9 mouse cellular contexts compared by ENCODE assay signal in the genomic region with DNA sequence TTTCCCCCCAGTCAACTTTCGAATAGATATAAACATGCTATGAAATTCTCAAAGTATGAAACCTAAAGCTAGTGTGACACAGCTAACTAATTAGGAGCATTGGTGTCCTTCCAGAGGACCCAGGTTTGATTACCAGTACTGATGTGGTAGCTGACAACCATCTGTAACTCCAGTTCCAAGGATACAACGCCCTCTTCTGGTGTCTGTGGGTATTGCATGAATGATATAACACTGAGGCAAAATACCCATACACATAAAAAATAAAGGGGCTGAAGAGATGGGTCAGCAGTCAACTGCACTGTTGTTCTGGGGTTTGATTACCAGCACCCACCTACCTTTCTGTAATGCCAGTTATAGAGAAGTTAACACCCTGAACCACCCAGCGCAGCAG. TPM values are rescaled to one million over a fixed set of nuclear protein-coding genes. Genes with fewer than 3 reads are reported as not detected.
A peak's percentile ranks its signal among the peaks of the same experiment; 100 is the strongest.
DNase-seq lines count a peak whose midpoint lies in the region; ATAC-seq and TF ChIP-seq lines count a peak whose summit lies in the region.
"Had no signal": no experiment of that assay in that cellular context is flagged by ENCODE, and none has a peak within 500 bp of the region (broad histone marks: within the 10 kb centered on the region; RNA-seq: fewer than 3 reads in every experiment).

No protein-coding gene starts in this region.

- H3K9me3 ChIP-seq in forebrain, embryonic 11.5 days (ENCODE audit: control insufficient read depth, low read length): no peaks in the 10 kb centered on the region
- H3K9me3 ChIP-seq in forebrain, embryonic 10.5 days: no peaks in the 10 kb centered on the region
- no peaks in the 10 kb centered on the region for H3K9me3 ChIP-seq in embryonic facial prominence, embryonic 10.5 days
- no peaks in the 10 kb centered on the region for H3K9me3 ChIP-seq in limb, embryonic 14.5 days (ENCODE audit: control insufficient read depth, low read length)
- H3K9me3 ChIP-seq in stomach, postnatal 0 days (ENCODE audit: control insufficient read depth, low read length): no peaks in the 10 kb centered on the region

- no peak overlapping the region for H3K9ac ChIP-seq in forebrain, embryonic 11.5 days (ENCODE audit: low read length)
- no peak overlapping the region for H3K9ac ChIP-seq in limb, embryonic 14.5 days (ENCODE audit: low read depth, low read length, severe bottlenecking)
- H3K9ac ChIP-seq in stomach, postnatal 0 days (ENCODE audit: low read length): no peak overlapping the region

- H3K27ac ChIP-seq in forebrain, embryonic 11.5 days (ENCODE audit: low read depth, low read length): no peak overlapping the region
- no peak overlapping the region for H3K27ac ChIP-seq in forebrain, embryonic 10.5 days
- H3K27ac ChIP-seq in embryonic facial prominence, embryonic 10.5 days (replicated peaks): peak overlapping the region; percentile 75; the same call in 1 of the 2 replicates
- 0 out of 2 replicates have a peak overlapping the region, but pooled peaks have one; percentile 38 for H3K27ac ChIP-seq in limb, embryonic 14.5 days (replicated peaks; ENCODE audit: low read depth, low read length)
- H3K27ac ChIP-seq in stomach, postnatal 0 days (replicated peaks): no peak overlapping the region

- no peaks in the 10 kb centered on the region; the same call in 1 of the 2 replicates for H3K36me3 ChIP-seq in forebrain, embryonic 11.5 days (ENCODE audit: control insufficient read depth, insufficient read depth, low read length)
- H3K36me3 ChIP-seq in forebrain, embryonic 10.5 days (replicated peaks): peaks cover 38% of the 10 kb centered on the region
- H3K36me3 ChIP-seq in embryonic facial prominence, embryonic 10.5 days (replicated peaks): peaks cover 47% of the 10 kb centered on the region
- H3K36me3 ChIP-seq in limb, embryonic 14.5 days (ENCODE audit: control insufficient read depth, insufficient read depth, low read length): peaks cover 31% of the 10 kb centered on the region
- no peaks in the 10 kb centered on the region; the same call in 1 of the 2 replicates for H3K36me3 ChIP-seq in stomach, postnatal 0 days (ENCODE audit: control insufficient read depth, insufficient read depth, low read length)

- no peak overlapping the region for H3K4me3 ChIP-seq in forebrain, embryonic 11.5 days (ENCODE audit: low read depth, low read length)
- H3K4me3 ChIP-seq in forebrain, embryonic 10.5 days: no peak overlapping the region
- H3K4me3 ChIP-seq in embryonic facial prominence, embryonic 10.5 days: 0 out of 2 replicates have a peak overlapping the region, but pooled peaks have one; percentile 97
- no peak overlapping the region for H3K4me3 ChIP-seq in limb, embryonic 14.5 days (replicated peaks; ENCODE audit: low read length)
- H3K4me3 ChIP-seq in stomach, postnatal 0 days (ENCODE audit: low read depth, low read length): no peak overlapping the region

- H3K4me2 ChIP-seq in forebrain, embryonic 11.5 days (ENCODE audit: low read depth, low read length, severe bottlenecking): 0 out of 2 replicates have a peak overlapping the region, but pooled peaks have one; percentile 1
- no peak overlapping the region for H3K4me2 ChIP-seq in limb, embryonic 14.5 days (replicated peaks; ENCODE audit: low read depth, low read length, severe bottlenecking)
- no peak overlapping the region for H3K4me2 ChIP-seq in stomach, postnatal 0 days (replicated peaks; ENCODE audit: low read depth)

- no peaks in the 10 kb centered on the region for H3K27me3 ChIP-seq in forebrain, embryonic 11.5 days (ENCODE audit: control insufficient read depth, insufficient read depth, low read length)
- no peaks in the 10 kb centered on the region for H3K27me3 ChIP-seq in forebrain, embryonic 10.5 days (ENCODE audit: poor library complexity, severe bottlenecking)
- H3K27me3 ChIP-seq in embryonic facial prominence, embryonic 10.5 days (replicated peaks; ENCODE audit: low read depth, poor library complexity, severe bottlenecking): no peaks in the 10 kb centered on the region
- no peaks in the 10 kb centered on the region for H3K27me3 ChIP-seq in limb, embryonic 14.5 days (ENCODE audit: control insufficient read depth, insufficient read depth, low read length)
- no peaks in the 10 kb centered on the region for H3K27me3 ChIP-seq in stomach, postnatal 0 days (ENCODE audit: control insufficient read depth, insufficient read depth, low read length)
- H3K27me3 ChIP-seq: Patski had no signal

- ATAC-seq in forebrain, embryonic 11.5 days (replicated peaks; ENCODE audit: low FRiP score): no peak
- no peak for ATAC-seq in limb, embryonic 14.5 days (ENCODE audit: low FRiP score, low read depth)
- no peak for ATAC-seq in stomach, postnatal 0 days (ENCODE audit: low FRiP score, low TSS enrichment)
- ATAC-seq: Patski had no signal

- TF ChIP-seq EP300 in stomach, postnatal 0 days (optimal IDR thresholded peaks at IDR 0.05): no peak

- DNase-seq in forebrain, embryonic 11.5 days (ENCODE audit: low spot score): no peak
- DNase-seq in forebrain, embryonic 10.5 days (ENCODE audit: extremely low spot score, low spot score): no peak
- peak; percentile 37 for DNase-seq in 3T3-L1 (ENCODE audit: low read depth, low spot score)
- DNase-seq in embryonic facial prominence, embryonic 10.5 days (ENCODE audit: low spot score): no peak
- DNase-seq in limb, embryonic 14.5 days (ENCODE audit: low spot score): no peak
- no peak for DNase-seq in stomach, postnatal 0 days (ENCODE audit: low spot score)
- no peak for DNase-seq in layer of hippocampus, adult 9-10 months (ENCODE audit: low spot score)
- DNase-seq in gastrocnemius, postnatal 36 days: no peak

- TF ChIP-seq CTCF in stomach, postnatal 0 days (IDR thresholded peaks at IDR 0.05; ENCODE audit: low read depth): peak; percentile 71

- TF ChIP-seq POLR2A in limb, embryonic 14.5 days (IDR thresholded peaks at IDR 0.05; ENCODE audit: borderline replicate concordance, extremely low read depth, insufficient read depth, insufficient read length): no peak

- intact Hi-C loops in gastrocnemius, postnatal 36 days (cut with DNase I): no loop called here

- WGBS in forebrain, embryonic 11.5 days: 63% methylated on average over 3 of the region's 3 CpGs
- WGBS in forebrain, embryonic 10.5 days: 65% methylated on average over 3 of the region's 3 CpGs
- 65% methylated on average over 3 of the region's 3 CpGs for WGBS in embryonic facial prominence, embryonic 10.5 days
- 65% methylated on average over 3 of the region's 3 CpGs for WGBS in limb, embryonic 14.5 days
- WGBS in stomach, postnatal 0 days: 48% methylated on average over 3 of the region's 3 CpGs

- H3K4me1 ChIP-seq in forebrain, embryonic 11.5 days (replicated peaks; ENCODE audit: control insufficient read depth, insufficient read depth, low read length): peaks cover 18% of the 10 kb centered on the region
- peaks cover 45% of the 10 kb centered on the region for H3K4me1 ChIP-seq in forebrain, embryonic 10.5 days
- peaks cover 41% of the 10 kb centered on the region for H3K4me1 ChIP-seq in embryonic facial prominence, embryonic 10.5 days
- H3K4me1 ChIP-seq in limb, embryonic 14.5 days (ENCODE audit: control insufficient read depth, insufficient read depth, low read length): peaks cover 21% of the 10 kb centered on the region
- peaks cover 2% of the 10 kb centered on the region; the same call in 1 of the 2 replicates for H3K4me1 ChIP-seq in stomach, postnatal 0 days (replicated peaks; ENCODE audit: control insufficient read depth, insufficient read depth)

RNA-seq across cellular contexts. Expression of a gene that starts 3.6 kb away (rescaled TPM):
- 53.0 and 61.4 TPM in 2 replicates for polyA plus RNA-seq in forebrain, embryonic 11.5 days (2014; fragmentation: Nextera tagmentation; extraction: Ambion mirVana)
- polyA plus RNA-seq in forebrain, embryonic 10.5 days (2016; fragmentation: Nextera tagmentation; extraction: Ambion mirVana): 40.7 and 44.9 TPM in 2 replicates
- polyA plus RNA-seq in embryonic facial prominence, embryonic 10.5 days (2016; fragmentation: Nextera tagmentation; extraction: Ambion mirVana): 46.2 and 55.9 TPM in 2 replicates
- polyA plus RNA-seq in limb, embryonic 14.5 days (2012; rRNA removed): 425 and 497 TPM in 2 replicates
- 97.8 and 113 TPM in 2 replicates for polyA plus RNA-seq in limb, embryonic 14.5 days (2014; fragmentation: Nextera tagmentation; extraction: Ambion mirVana)
- polyA plus RNA-seq in stomach, postnatal 0 days (2015; fragmentation: Nextera tagmentation; extraction: Ambion mirVana): 18.4 and 18.9 TPM in 2 replicates
- total RNA-seq in gastrocnemius, postnatal 36 days (2021): 10 to 100 TPM in 1 of 2 experiments, 1 to 10 TPM in 1; 7.6 to 11.2 TPM

RNA-seq across cellular contexts. Expression of a gene that starts 22.5 kb away (rescaled TPM):
- 105 and 109 TPM in 2 replicates for polyA plus RNA-seq in forebrain, embryonic 11.5 days (2014; fragmentation: Nextera tagmentation; extraction: Ambion mirVana)
- polyA plus RNA-seq in forebrain, embryonic 10.5 days (2016; fragmentation: Nextera tagmentation; extraction: Ambion mirVana): 131 and 136 TPM in 2 replicates
- 136 and 137 TPM in 2 replicates for polyA plus RNA-seq in embryonic facial prominence, embryonic 10.5 days (2016; fragmentation: Nextera tagmentation; extraction: Ambion mirVana)
- 127 and 131 TPM in 2 replicates for polyA plus RNA-seq in limb, embryonic 14.5 days (2012; rRNA removed)
- polyA plus RNA-seq in limb, embryonic 14.5 days (2014; fragmentation: Nextera tagmentation; extraction: Ambion mirVana): 161 and 171 TPM in 2 replicates
- 153 and 170 TPM in 2 replicates for polyA plus RNA-seq in stomach, postnatal 0 days (2015; fragmentation: Nextera tagmentation; extraction: Ambion mirVana)
- total RNA-seq in gastrocnemius, postnatal 36 days (2021): 10 to 100 TPM; 58.8 to 67.0 TPM

RNA-seq across cellular contexts. Expression of a gene that starts 22.7 kb away (rescaled TPM):
- 43.7 and 44.4 TPM in 2 replicates for polyA plus RNA-seq in forebrain, embryonic 11.5 days (2014; fragmentation: Nextera tagmentation; extraction: Ambion mirVana)
- polyA plus RNA-seq in forebrain, embryonic 10.5 days (2016; fragmentation: Nextera tagmentation; extraction: Ambion mirVana): 47.3 and 54.6 TPM in 2 replicates
- 49.3 and 50.2 TPM in 2 replicates for polyA plus RNA-seq in embryonic facial prominence, embryonic 10.5 days (2016; fragmentation: Nextera tagmentation; extraction: Ambion mirVana)
- 29.5 and 32.7 TPM in 2 replicates for polyA plus RNA-seq in limb, embryonic 14.5 days (2012; rRNA removed)
- polyA plus RNA-seq in limb, embryonic 14.5 days (2014; fragmentation: Nextera tagmentation; extraction: Ambion mirVana): 22.3 and 27.3 TPM in 2 replicates
- 9.1 and 9.5 TPM in 2 replicates for polyA plus RNA-seq in stomach, postnatal 0 days (2015; fragmentation: Nextera tagmentation; extraction: Ambion mirVana)
- 10 to 100 TPM; 24.6 to 26.2 TPM for total RNA-seq in gastrocnemius, postnatal 36 days (2021)

RNA-seq across cellular contexts. Expression of a gene that starts 25.3 kb away (rescaled TPM):
- polyA plus RNA-seq in forebrain, embryonic 11.5 days (2014; fragmentation: Nextera tagmentation; extraction: Ambion mirVana): 15.6 and 18.5 TPM in 2 replicates
- 23.3 and 23.4 TPM in 2 replicates for polyA plus RNA-seq in forebrain, embryonic 10.5 days (2016; fragmentation: Nextera tagmentation; extraction: Ambion mirVana)
- 19.8 and 23.1 TPM in 2 replicates for polyA plus RNA-seq in embryonic facial prominence, embryonic 10.5 days (2016; fragmentation: Nextera tagmentation; extraction: Ambion mirVana)
- 17.0 and 23.7 TPM in 2 replicates for polyA plus RNA-seq in limb, embryonic 14.5 days (2012; rRNA removed)
- polyA plus RNA-seq in limb, embryonic 14.5 days (2014; fragmentation: Nextera tagmentation; extraction: Ambion mirVana): 18.7 and 18.9 TPM in 2 replicates
- polyA plus RNA-seq in stomach, postnatal 0 days (2015; fragmentation: Nextera tagmentation; extraction: Ambion mirVana): 14.9 and 17.8 TPM in 2 replicates
- 1 to 10 TPM; 6.3 to 7.9 TPM for total RNA-seq in gastrocnemius, postnatal 36 days (2021)

RNA-seq across cellular contexts. Expression of a gene that starts 32.5 kb away (rescaled TPM):
- polyA plus RNA-seq in forebrain, embryonic 11.5 days (2014; fragmentation: Nextera tagmentation; extraction: Ambion mirVana): 25.7 and 30.1 TPM in 2 replicates
- 17.0 and 19.7 TPM in 2 replicates for polyA plus RNA-seq in forebrain, embryonic 10.5 days (2016; fragmentation: Nextera tagmentation; extraction: Ambion mirVana)
- polyA plus RNA-seq in embryonic facial prominence, embryonic 10.5 days (2016; fragmentation: Nextera tagmentation; extraction: Ambion mirVana): 18.7 and 18.8 TPM in 2 replicates
- polyA plus RNA-seq in limb, embryonic 14.5 days (2012; rRNA removed): 10.5 and 12.2 TPM in 2 replicates
- polyA plus RNA-seq in limb, embryonic 14.5 days (2014; fragmentation: Nextera tagmentation; extraction: Ambion mirVana): 13.6 and 17.8 TPM in 2 replicates
- polyA plus RNA-seq in stomach, postnatal 0 days (2015; fragmentation: Nextera tagmentation; extraction: Ambion mirVana): 46.2 and 49.4 TPM in 2 replicates
- total RNA-seq in gastrocnemius, postnatal 36 days (2021): under 1 TPM; 0.12 to 0.26 TPM

Comparison
In these comparisons a context has a peak if more than half of its experiments do, and no peak if none do; other contexts are left out.
1. H3K27ac ChIP-seq: peak in embryonic facial prominence, embryonic 10.5 days (single experiment) and limb, embryonic 14.5 days (single experiment); none in forebrain, embryonic 11.5 days (single experiment), forebrain, embryonic 10.5 days (single experiment) and stomach, postnatal 0 days (single experiment).